Comparison of ENCODE assay signal across 8 mouse cellular contexts in the genomic region with DNA sequence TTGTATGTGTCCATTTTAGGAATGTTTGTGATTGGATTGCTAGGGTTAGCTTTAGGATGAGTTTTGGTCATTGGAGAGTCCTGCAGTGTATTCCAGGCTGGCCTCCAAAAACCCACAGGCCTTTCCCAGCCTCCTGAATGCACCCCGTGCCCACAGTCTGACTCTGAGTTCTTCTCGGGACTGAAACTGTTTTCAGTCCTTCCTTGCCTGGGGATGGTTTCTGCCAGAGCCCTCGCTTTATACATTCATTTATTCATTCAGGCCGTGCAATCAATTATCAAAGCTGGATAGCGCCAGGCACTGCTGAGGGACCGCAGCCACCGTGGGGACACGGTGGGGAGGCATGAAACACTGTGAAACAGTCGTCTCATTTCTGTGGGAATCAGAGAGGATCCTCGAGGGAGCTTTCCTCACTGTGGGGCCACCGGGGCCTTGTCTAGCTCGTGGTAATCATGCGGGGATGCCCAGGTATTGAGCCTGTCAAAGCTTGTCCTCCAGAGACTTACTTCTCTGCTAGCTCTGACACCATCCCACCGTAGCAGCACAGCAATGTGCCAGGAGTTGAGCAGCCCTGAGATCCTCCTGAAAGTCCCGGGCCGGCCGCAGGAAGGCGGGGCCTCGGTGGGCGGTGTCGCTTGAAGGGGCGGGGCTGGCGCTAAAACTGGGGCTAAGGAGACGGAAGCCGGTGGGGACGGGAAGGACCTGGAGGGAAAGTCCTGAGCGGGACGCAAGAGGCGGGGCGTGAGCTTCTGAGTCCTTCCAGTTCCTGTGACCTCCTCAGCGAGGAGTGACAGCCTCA. TPM values are rescaled to one million over a fixed set of nuclear protein-coding genes. Genes with fewer than 3 reads are reported as not detected.
DNase-seq lines count a peak whose midpoint lies in the region; ATAC-seq lines count a peak whose summit lies in the region.

No protein-coding gene starts in this region.

- H3K9ac ChIP-seq in limb, embryonic 15.5 days = peak overlapping the region; percentile 47
- H3K9ac ChIP-seq in midbrain, embryonic 16.5 days (ENCODE audit: low read depth, low read length) = peak overlapping the region; percentile 61

- ATAC-seq in cerebellum, adult (ENCODE audit: insufficient number of reproducible peaks, low FRiP score, low TSS enrichment) = no peak
- ATAC-seq in common myeloid progenitor, adult 5-6 weeks (replicated peaks; ENCODE audit: low read depth, poor library complexity, severe bottlenecking) = peak; percentile 97
- ATAC-seq in limb, embryonic 15.5 days (ENCODE audit: insufficient number of reproducible peaks, low FRiP score, low TSS enrichment, low read depth) = peak; percentile 74; the same call in 1 of the 2 replicates
- peak; percentile 71 for ATAC-seq in midbrain, embryonic 16.5 days

- H3K27me3 ChIP-seq in limb, embryonic 15.5 days = no peaks in the 10 kb centered on the region; the same call in 1 of the 2 replicates
- peaks cover 4% of the 10 kb centered on the region; the same call in 1 of the 2 replicates for H3K27me3 ChIP-seq in midbrain, embryonic 16.5 days (ENCODE audit: control insufficient read depth, insufficient read depth, low read depth, low read length)

- peaks cover 24% of the 10 kb centered on the region for H3K4me1 ChIP-seq in limb, embryonic 15.5 days
- H3K4me1 ChIP-seq in midbrain, embryonic 16.5 days (ENCODE audit: control insufficient read depth, insufficient read depth, low read length) = peaks cover 14% of the 10 kb centered on the region

- H3K27ac ChIP-seq in limb, embryonic 15.5 days = peak overlapping the region; percentile 63
- H3K27ac ChIP-seq in midbrain, embryonic 16.5 days (ENCODE audit: low read length) = 0 out of 2 replicates have a peak overlapping the region, but pooled peaks have one; percentile 4

- H3K36me3 ChIP-seq in limb, embryonic 15.5 days = no peaks in the 10 kb centered on the region
- H3K36me3 ChIP-seq in midbrain, embryonic 16.5 days (ENCODE audit: control insufficient read depth, insufficient read depth, low read length) = no peaks in the 10 kb centered on the region

- intact Hi-C loops in gastrocnemius, postnatal 14 days (cut with DNase I; ENCODE audit: low total_unique reads) = loop anchor here (10.0 kb wide), 1 partner anchor 285 kb away; no protein-coding TSS in a partner anchor

- WGBS in limb, embryonic 15.5 days = 2% methylated on average over 31 of the region's 31 CpGs
- WGBS in midbrain, embryonic 16.5 days = 1% methylated on average over 30 of the region's 31 CpGs

- H3K4me2 ChIP-seq in limb, embryonic 15.5 days = peak overlapping the region; percentile 83
- peak overlapping the region; percentile 57 for H3K4me2 ChIP-seq in midbrain, embryonic 16.5 days (ENCODE audit: low read length)

- H3K9me3 ChIP-seq in limb, embryonic 15.5 days = no peaks in the 10 kb centered on the region
- H3K9me3 ChIP-seq in midbrain, embryonic 16.5 days (replicated peaks; ENCODE audit: control insufficient read depth, low read length, poor library complexity, severe bottlenecking) = no peaks in the 10 kb centered on the region

- peak; percentile 10 for DNase-seq in cerebellum, adult 9-10 months
- peak; percentile 94 for DNase-seq in gastrocnemius, postnatal 14 days
- peak; percentile 97 for DNase-seq in induced T-regulatory cell, adult 2 months (ENCODE audit: low read depth)
- peak; percentile 89 for DNase-seq in spleen, postnatal 14 days (ENCODE audit: low spot score in 2 of 2)

- H3K4me3 ChIP-seq in limb, embryonic 15.5 days = peak overlapping the region; percentile 62
- peak overlapping the region; percentile 31 for H3K4me3 ChIP-seq in midbrain, embryonic 16.5 days (ENCODE audit: low read depth, low read length)

RNA-seq across cellular contexts. Expression of gene Serhl, which starts 10.4 kb away (rescaled TPM):
- 30.7 and 35.2 TPM in 2 replicates for total RNA-seq in common myeloid progenitor, adult 5-6 weeks (2017)
- total RNA-seq in gastrocnemius, postnatal 14 days (2021) = 10 to 100 TPM; 31.9 to 32.5 TPM
- polyA plus RNA-seq in limb, embryonic 15.5 days (2015; fragmentation: Nextera tagmentation; extraction: Ambion mirVana) = 66.0 and 68.8 TPM in 2 replicates
- polyA plus RNA-seq in midbrain, embryonic 16.5 days (2015; fragmentation: Nextera tagmentation; extraction: Ambion mirVana) = 29.6 and 29.7 TPM in 2 replicates

RNA-seq across cellular contexts. Expression of gene Rrp7a, which starts 22.9 kb away (rescaled TPM):
- total RNA-seq in common myeloid progenitor, adult 5-6 weeks (2017) = 87.5 and 106 TPM in 2 replicates
- 10 to 100 TPM; 40.2 to 41.2 TPM for total RNA-seq in gastrocnemius, postnatal 14 days (2021)
- polyA plus RNA-seq in limb, embryonic 15.5 days (2015; fragmentation: Nextera tagmentation; extraction: Ambion mirVana) = 66.9 and 67.3 TPM in 2 replicates
- polyA plus RNA-seq in midbrain, embryonic 16.5 days (2015; fragmentation: Nextera tagmentation; extraction: Ambion mirVana) = 90.6 and 93.0 TPM in 2 replicates

RNA-seq across cellular contexts. Expression of gene Poldip3, which starts 49.5 kb away (rescaled TPM):
- 70.1 and 94.4 TPM in 2 replicates for total RNA-seq in common myeloid progenitor, adult 5-6 weeks (2017)
- 10 to 100 TPM; 25.8 to 26.5 TPM for total RNA-seq in gastrocnemius, postnatal 14 days (2021)
- polyA plus RNA-seq in limb, embryonic 15.5 days (2015; fragmentation: Nextera tagmentation; extraction: Ambion mirVana) = 134 and 137 TPM in 2 replicates
- polyA plus RNA-seq in midbrain, embryonic 16.5 days (2015; fragmentation: Nextera tagmentation; extraction: Ambion mirVana) = 140 and 145 TPM in 2 replicates

Comparison
In these comparisons a context has a peak if more than half of its experiments do, and no peak if none do; other contexts are left out.
1. DNase-seq: peak in every context shown above with its lines; median percentile 97 in induced T-regulatory cell, adult 2 months; 94 in gastrocnemius, postnatal 14 days; 89 in spleen, postnatal 14 days; 10 in cerebellum, adult 9-10 months.